Mouse (Mus musculus) cerebellum, adult 11-12 months (tissue): ENCODE data around the gene Dbp.

ENCODE experiments used
- DNase-seq: peaks from one replicate; pipeline ENCODE4 v3.0.0; 2022

Gene Dbp

DNA sequence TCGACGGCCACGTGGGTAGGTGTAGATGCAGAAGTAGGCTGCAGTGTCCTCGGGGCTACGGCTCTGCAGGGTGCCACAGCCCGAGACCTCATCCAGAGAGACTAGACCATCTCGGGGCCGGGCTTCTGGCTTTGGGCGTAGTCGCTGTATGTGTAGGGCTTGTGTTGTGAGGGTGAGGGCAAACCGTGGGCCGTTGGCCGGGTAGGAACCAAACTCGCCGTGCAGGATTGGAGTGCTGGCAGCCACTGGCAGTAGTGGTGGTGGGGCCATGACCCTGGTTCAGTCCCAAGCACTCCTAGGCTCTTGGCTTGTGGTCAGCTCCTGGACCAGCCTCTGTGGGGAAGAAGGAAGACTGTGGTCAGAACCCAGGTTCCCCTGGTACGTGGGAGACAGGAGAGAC is 8.5 kb downstream of the Dbp start:
- peak; percentile 75 for DNase-seq

DNA sequence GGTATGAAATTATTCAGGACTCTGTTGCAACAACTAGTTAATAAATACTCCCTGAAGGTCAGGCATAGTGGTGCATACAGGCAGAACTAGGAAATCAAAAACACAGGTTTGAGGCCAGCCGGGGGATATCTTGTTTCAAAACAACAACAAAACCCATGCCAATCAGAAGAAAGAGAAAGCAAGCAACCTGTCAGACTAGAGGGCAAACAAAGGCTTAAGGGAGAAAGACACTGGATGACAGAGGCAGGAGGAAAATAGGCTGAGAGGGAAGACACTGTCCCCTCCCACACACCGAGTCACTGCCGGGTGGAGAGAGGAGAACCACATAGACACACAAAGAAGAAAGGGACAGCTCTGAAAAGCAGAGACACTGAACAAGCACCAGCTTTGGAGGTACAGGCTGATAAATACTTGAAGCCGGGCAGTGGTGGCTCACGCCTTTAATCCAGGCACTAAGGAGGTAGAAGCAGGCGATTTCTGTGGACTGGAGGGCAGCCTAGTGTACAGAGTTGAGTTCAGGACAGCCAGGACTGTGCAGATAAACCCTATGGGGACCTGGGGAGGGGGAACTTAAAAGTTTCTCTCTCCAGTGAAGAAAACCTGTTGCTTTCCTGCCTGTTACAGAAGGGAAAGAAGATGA is 9.1 kb downstream of the Dbp start:
- peak; percentile 28 for DNase-seq

DNA sequence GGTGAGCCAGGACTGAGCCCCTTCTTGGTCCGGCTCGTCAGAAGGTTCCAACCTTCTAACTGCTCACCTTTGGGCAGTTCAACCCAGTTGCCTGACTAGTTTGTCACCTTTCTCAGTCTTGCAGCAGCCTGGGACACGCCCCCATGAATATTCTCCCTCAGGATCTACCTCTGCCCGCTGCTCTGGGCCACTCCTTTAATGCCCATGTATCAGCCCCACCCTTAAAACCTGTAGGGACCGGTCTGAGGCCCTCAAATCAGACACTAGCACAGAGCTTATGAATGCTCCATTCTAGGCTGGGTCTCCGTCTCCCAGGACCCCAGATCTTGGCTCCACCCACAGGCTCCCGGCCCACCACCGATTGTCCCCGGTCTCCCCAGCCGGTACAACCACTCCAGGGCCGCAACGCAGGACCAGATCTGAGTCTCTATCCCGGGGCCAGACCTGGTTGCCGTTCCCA is 9.8 kb downstream of the Dbp start:
- DNase-seq: no peak

DNA sequence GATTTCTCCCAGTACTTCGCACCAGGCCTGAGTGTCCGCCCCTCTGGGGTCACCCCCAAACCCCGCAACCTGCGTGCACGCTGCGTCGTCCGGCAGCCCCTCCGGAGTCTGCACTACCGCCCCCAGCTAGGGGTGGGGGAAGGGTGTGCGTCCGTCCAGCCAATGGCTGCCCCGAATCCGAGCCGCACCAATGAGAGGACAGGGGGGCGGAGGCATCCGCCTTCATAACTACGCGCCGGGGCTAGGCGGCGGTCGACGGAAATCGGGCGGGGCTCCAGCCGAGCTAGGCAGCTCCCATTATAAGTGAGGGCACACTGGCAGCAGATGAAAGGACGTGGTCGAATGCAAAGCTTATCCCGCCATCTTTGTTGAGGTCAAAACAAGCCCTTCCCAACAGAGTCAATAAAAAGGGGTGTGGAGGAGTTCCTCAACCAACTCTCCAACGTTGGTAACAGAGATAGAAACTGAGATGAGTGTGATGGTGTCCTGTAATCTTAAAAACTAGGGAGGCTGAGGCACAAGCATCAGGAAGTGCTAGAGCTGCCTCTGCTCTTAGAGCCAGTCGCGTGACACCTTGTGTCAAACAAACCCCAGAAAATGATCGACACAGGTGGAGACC is 10.3 kb downstream of the Dbp start, which contains the start of gene Rpl18:
Rpl18 (plus strand) TSS at position 368 of the 619 bp plus-strand sequence.
- peak; percentile 99 for DNase-seq

DNA sequence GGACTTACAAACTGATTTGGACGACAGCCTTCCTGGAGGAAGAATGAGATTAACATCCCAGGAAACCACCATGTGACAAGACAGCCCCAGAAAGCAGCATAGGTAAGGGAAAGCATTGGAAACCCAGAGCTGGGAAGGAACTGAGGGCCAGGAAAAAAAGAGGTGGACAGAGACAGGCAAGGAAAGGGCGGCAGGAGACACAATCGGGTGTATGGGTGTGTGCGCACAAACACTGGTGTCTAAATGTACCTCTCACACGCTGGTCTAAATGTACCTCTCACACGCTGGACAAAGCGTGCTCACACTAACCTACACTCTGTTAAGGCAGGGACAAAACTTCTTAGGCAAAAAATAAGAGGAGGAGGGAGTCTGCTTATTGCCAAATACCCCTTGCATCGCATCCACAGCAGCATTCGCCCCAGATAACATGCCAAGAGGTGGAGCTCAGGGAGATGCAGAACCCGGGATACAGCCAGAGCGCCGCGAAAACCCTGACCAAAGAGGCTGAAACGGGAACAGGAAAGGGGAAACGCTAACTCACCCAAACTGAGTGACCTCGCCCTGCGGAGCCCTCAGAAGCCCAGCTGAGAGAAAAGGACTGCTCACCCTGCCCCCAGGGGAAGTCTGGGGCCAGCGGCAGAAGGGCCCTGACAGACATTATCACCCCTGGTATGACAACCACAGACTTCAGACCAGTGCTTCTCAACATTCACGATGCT is 11.0 kb downstream of the Dbp start:
- peak; percentile 62 for DNase-seq

DNA sequence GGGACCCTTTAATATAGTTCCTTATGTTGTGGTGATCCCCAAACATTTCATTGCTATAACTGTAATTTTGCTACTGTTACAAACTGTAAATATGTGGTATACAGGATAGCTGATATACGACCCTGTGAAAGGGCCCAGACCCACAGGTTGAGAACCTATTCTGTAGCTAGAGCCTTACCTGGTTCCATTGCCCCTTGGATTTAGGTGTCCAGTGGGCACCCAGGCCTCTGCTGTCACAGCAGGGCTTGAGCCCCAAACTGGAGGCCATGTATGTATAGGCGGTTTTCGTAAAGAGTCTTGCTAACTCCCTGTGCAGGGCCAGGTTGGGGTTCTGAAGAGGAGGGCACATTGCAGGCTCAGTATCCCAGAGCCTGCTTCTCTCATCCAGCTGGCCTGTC is 11.6 kb downstream of the Dbp start:
- peak; percentile 48 for DNase-seq

DNA sequence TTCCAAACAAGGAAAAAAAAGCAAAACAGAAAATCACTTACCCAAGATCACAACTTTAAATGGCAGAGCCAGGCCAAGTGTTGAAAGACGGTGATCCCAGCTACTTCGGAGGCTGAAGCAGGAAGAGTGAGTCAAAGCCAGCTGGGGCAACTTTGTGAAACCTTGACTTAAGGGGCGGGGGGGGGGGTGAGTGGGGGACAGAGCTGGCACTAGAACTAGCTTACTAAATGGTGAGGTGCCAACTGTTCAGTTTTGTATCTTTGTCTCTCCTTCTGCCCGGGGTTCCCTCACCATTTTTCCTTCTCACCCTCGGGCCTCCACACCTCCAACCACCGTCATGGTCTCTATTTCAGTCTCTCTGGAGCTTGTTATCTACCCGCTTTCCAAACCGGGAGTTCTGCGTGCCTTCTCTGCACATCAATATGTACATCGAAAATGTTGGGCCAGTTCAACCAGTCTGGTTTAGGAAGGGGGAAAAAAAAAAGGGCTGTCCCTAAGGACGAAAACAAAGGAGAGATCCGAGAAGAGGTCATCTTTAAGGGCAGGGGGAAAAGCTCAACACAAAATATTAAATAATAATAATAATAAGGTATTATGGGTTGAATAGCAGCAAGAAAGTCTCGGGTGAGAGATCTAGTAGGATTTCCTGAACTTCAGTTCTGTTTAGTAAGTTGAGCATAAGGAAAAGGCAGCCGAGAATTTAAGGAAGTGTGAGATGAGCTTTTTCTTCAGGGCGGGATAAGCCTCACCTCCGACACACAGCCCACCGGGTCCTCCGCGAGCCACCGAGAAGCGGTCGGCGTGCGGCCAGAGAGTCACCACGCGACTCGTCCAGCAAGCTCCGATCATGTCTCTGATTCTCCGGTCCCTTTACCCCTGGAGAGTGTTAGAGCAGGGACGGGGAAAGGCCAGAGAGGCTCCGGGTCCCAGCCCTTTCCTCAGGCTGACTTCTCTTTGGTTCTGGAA is 12.3 kb downstream of the Dbp start:
- peak; percentile 45 for DNase-seq

DNA sequence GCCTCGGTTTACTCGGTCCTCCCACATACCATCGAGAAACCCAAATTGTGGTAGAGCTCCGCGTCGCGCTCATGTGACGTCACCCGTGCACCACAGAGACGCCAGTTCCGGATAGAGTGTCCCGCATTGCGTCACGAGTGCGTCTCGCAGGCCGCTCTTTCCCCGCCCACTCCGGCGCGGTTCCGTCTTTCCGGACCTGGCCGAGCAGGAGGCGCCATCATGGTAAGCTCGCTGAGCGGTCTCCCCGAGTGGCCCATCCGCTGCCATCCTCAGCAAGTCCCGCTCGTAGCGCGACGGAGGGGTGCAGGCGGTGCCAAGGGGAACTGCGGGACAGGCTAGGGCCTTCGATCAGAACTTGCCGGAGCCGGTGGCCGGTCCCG is 13.0 kb downstream of the Dbp start, which contains the start of gene Sphk2:
Sphk2 (minus strand) TSS at position 85 of the 380 bp plus-strand sequence.
- DNase-seq: peak; percentile 98

DNA sequence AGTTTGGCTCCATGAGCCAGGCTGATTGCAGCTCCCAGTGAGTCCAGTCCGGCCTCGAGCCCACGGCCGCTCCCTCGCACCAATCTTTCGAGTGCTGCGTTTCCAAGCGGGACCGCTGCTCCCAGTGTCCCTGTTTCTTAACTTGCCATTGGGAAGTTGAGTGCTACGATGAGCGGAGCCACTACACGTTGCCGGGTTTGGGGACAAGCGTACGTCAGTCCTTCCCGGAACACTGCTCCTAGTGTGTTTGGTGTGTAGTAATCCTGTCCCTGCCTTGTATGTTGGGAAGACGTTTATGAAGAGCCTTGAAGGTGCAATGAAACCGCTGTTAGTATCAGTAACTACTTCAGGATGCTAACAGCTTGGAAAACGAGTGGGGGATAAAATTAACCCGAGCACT is 13.4 kb downstream of the Dbp start:
- DNase-seq: no peak

DNA sequence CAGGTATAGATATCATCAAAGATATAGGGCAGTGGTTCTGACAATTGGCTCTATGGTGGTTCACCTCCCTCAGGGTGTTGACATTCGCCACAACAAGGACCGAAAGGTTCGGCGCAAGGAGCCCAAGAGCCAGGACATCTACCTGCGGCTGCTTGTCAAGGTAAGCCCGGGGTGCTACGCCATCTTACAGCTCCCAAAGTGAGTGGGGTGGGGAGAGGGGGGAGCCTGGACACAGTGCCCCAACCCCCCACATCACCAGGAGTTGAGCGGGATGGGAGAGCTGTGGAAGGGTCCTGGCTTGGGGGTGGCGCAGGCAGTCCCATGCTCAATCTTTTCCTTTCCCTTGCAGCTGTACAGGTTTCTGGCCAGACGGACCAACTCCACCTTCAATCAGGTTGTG is 14.3 kb downstream of the Dbp start:
- DNase-seq: peak; percentile 59

DNA sequence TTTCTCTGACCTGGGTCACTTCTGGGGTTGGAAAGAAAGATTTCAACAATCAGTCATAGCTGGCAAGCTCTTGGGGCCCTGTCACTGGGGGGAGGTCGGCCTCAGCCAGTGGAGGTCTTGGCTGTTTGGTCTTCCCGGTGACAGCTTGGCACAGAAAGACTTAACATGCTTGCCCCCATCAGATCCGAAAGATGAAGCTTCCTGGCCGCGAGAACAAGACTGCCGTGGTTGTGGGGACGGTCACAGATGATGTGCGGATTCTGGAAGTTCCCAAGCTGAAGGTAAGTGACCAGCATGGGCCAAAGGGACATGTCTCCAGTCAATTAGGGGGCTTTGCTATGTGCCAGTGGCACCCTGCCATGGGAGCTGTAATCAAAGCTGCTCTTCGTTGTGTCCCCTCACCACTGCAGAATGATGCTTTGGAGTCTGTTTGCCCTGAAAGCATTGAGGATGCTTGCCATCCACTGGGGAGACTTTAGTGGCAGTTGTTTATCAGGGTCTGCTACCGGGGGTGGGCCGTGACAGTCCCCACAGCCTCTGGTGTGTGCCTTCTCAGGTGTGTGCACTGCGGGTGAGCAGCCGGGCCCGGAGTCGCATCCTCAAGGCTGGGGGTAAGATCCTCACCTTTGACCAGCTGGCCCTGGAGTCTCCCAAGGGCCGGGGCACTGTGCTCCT is 15.0 kb downstream of the Dbp start:
- peak; percentile 52 for DNase-seq

DNA sequence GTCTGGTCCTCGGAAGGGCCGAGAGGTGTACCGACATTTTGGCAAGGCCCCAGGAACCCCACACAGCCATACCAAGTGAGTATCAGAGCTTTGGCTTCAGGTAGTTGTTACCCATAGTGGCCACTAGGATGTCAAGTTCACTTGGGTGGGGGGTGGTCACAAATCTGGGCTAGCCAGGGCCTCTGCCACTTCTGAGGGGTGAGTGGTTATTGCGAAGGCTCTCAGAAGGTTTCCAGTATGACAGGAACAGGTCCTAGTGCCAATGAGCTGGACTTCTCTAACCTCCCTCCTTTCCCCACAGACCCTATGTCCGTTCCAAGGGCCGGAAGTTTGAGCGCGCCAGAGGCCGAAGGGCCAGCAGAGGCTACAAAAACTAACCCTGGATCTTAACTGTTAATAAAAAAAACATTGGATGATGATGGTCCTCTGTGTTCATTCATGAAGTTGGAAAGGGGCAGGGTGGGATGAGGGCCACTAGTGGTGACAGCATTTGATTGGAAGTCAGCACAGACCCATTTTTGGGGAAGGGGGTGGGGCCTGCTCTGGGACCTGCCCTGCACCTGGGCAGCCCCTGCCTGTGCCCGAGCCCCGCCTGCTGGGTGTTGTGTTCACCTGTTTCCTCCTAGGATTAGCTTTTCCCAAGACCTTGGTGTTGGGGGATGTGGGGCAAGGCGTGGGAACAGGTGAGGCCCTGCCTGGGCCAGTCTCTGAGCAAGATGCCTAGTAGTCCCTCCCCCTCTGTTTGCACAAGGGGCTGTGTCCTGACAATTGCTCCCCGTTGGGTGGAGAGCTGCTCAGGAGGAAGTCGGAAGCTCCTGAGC is 15.7 kb downstream of the Dbp start, which contains the start of gene Fam83e:
Fam83e (plus strand) TSS at position 800 of the 821 bp plus-strand sequence.
- DNase-seq: peak; percentile 61

DNA sequence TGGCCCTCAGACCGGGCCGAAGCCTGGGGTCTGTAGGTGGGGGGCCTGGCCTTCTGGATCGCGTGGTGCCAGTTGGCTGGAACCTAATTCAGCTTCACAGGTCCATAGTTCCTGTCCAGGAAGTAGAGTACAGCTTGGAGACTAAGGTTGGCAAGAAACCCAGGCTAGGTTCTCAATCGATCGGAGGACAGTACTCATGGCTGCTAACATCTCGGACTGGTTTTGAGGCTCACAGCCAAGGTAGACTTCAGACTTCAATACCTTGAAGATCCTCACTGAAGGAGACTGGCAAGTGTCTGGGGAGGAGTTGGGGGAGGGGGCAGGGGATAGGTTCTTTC is 16.3 kb downstream of the Dbp start:
- no peak for DNase-seq

DNA sequence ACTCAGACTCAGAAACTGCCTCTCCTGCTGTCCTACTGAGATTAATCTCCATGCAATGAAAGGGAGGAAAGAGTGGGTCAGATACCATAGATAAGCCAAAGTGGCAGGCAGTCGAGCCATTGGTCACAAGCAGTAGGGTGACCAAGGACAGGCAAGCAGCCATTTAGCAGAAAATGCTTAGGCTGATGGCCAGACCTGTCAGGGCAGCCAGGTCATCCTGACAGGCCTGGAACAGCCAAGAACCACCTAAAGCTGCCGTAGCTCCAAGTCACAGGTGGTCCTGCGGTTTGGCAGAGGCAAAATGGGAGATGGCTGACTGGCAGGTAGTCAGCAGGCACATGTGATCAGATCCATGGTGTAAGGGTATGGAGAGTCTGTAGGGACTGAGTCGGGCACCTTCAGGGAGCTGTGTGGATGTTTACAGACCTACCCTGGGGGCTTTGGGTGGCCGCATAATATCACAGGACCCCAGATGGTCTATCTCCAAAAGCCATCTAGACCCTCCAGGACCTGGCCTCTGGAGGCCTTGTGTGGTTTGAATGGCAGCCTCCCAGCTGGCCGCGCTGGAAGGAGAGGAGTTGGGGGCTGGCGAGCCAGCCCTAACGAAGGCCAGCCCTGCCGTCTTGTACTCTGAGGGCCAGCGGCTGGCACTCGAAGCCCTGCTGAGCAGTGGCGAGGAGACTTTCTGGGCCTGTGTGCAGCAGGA is 16.9 kb downstream of the Dbp start:
- peak; percentile 60 for DNase-seq

DNA sequence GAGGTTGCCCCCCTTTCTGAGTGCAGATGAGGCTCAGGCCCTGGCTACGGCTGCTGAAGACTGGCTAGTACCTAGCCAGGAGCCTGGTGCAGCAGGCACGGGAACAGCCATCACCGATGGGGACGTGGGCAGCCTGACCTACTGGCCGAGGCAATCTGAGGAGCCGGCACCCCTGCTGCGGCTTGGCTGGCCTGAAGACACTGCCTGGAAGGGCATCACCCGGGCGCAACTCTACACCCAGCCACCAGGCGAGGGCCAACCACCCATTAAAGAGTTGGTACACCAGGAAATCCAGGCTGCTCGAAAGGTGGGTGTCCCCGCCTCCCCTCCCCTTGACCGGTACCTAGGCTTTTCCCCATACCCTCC is 17.4 kb downstream of the Dbp start:
- peak; percentile 62 for DNase-seq

DNA sequence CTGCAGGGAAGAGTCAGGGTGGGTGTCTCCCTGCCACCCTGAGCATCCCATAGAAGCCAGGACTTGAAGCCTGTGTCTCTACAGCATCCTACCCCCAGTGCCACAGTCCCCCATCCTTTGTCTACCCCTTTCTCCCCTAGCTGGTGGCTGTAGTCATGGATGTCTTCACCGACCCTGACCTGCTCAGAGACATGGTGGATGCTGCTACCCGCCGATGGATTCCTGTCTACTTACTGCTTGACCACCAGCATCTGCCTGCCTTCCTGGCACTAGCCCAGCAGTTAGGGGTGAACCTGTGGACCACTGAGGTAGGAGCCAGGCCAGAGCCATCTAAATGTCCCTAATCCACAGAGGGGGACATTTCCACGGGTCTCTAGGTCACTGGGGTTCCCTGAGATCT is 18.4 kb downstream of the Dbp start:
- peak; percentile 42 for DNase-seq

DNA sequence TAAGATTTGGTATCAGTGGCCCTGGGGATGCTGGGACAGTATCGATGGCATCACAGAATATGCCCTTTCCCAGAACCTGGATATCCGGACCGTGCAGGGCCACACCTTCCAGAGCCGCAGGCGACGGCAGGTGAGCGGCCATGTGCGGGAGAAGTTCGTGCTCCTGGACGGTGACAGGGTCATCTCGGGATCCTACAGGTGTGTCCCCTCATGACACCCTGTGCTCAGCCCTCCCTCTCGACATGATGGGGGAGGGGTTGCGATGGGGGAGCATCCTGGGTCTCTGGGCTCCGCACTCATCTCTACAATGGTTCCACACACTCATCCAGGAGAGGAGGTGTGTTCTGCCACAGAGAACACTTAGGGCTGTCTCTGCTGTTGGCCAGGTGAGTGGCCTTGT is 18.9 kb downstream of the Dbp start:
- peak; percentile 36 for DNase-seq

DNA sequence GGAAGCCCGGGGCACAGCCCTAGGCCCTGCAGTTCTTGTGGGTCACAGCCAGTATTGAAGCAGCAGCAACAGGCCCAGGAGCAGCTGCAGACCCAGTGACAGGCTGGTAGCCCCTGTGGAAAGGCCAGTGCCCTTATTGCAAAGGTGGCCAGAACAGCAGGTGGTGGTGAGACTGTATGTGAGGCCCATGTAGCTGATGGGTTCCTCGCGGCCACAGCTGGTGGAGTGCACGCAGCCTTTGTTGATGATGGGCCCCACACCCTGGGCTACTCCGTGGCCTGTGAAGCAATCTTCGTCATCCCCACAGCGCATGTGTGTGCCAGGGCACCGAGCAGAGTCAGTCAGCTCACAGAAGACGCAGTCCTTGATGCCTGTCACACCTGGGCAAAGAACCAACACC is 20.3 kb downstream of the Dbp start:
- no peak for DNase-seq

DNA sequence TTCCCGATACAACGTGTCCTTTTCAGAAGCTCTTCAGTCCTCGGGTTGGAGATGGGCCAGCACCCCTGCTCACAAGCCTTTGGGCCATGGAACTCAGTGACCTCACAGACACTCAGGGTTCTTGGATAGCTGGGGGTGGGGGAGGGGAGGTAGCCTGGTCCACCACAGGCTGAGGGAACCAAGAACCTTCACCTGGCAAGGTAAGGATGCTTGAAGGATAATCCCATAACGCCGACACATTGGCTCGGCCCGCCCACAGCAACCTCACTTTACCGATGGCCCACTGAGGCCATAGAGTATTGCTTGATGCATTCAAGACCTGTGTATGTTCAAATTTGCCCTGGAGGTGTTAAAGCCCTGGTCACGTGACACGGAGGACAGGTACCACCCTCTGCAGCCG is 20.8 kb downstream of the Dbp start, which contains the start of gene Spaca4:
Spaca4 (minus strand) TSS at position 101 of the 400 bp plus-strand sequence.
- no peak for DNase-seq

DNA sequence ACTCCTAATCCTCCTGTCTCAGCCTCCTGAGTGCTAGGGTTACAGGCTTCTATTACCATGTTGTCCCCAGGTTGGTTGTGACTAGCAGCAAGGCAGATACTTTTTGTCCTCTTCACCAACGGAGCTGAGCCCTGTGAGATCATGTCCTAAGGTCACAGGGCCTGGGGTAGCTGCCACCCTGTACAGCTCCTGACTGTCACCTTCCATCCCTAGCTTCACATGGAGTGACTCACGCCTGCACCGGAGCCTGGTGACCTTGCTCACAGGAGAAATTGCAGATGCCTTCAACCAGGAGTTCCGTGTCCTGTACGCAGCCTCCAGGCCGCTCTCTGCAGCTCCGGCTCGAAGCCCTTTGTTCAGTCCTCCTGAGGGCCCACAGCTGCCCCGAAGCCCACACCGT is 21.5 kb downstream of the Dbp start:
- no peak for DNase-seq

DNA sequence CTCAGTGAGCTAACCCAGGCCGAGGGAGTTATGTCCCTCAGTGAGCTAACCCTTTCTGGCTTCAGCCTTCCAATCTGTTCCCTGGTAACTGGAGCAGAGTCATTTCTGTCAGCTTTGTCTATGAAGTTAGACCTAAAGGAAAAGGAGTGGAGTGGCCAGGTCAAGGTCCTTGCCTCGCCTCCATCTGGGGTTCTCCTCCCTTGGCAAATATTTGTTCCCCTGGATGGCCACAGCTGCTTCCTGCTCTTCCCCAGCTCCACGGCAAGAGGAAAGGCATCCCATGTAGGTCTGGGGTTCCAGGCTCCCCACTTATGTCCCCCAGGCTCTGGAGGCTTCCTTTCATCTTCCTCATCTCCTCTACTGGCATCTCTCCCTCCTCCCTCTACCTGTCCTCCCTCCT is 22.7 kb downstream of the Dbp start:
- no peak for DNase-seq
